Mouse (Mus musculus) gastrocnemius, adult 18-20 months (tissue): Measurements from ENCODE around the gene Taf1d. TPM values are rescaled to one million over a fixed set of nuclear protein-coding genes. Genes with fewer than 3 reads are reported as not detected.
A peak's percentile ranks its signal among the peaks of the same experiment; 100 is the strongest.
"Not testable (repeated sequence)": the region's sequence is repeated elsewhere in the genome, so short reads cannot be mapped to it uniquely, and the experiment has no call there.

Source experiments
- DNase-seq: peaks from one replicate; pipeline ENCODE4 v3.0.0; 2021; ENCODE audit warnings: low spot score
- total RNA-seq, 2 experiments: library from RNA; stranded (reverse); gene quantifications; 2 replicates each; pipeline ENCODE4 v1.2.3; 2021

Taf1d gene
- total RNA-seq, 2 experiments from 2014 or later = 71.8 to 99.0 TPM

GRCm38 (mm10) chr9:15307257-15307656, 1.2 kb downstream of the Taf1d start:
- DNase-seq = no peak

DNA sequence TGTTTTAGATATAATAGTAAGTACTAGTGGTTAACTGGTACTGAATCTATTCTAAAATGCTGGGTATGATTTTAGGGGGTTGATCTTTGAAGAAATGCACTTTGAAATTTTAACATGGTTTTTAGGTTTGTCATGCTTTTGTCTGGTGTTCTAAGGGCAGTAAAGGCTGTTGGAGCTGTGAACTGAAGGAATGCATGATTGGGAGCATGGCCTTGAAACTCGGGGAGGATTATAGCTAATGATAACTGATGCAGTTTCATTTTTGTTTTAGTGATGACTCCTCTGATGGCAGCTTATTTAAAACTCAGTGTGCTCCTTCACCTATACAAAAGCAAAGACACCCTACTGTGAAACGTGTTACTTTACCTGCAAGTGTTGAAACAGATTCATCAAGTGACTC, 2.2 kb downstream of the Taf1d start:
- DNase-seq = no peak

DNA sequence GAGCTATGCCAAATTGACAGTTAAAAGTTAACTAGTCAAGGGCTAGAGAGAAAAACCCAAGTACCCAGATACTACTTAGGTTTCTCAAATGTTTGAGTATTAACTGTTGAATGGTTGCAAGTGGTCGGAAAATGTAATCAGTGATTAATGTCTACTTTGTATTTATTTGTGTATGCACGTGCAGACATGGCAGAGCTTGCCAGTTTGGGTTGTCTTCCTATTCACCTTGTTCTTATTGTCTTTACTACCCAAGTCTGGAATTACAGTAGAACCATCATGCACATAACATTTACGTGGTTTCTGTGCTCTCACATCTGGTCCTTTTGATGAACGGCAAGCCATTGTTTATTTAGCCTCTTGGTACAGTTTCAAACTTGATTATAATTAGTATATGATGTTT, 3.4 kb downstream of the Taf1d start:
- DNase-seq = no peak

- no peak for DNase-seq
Observed at GRCm38 (mm10) chr9:15310179-15310578, 4.2 kb downstream of the Taf1d start.

- no peak for DNase-seq
Observed at GRCm38 (mm10) chr9:15312054-15312735, 6.2 kb downstream of the Taf1d start.

- no peak for DNase-seq
Observed at GRCm38 (mm10) chr9:15313633-15314032, 7.6 kb downstream of the Taf1d start.

DNA sequence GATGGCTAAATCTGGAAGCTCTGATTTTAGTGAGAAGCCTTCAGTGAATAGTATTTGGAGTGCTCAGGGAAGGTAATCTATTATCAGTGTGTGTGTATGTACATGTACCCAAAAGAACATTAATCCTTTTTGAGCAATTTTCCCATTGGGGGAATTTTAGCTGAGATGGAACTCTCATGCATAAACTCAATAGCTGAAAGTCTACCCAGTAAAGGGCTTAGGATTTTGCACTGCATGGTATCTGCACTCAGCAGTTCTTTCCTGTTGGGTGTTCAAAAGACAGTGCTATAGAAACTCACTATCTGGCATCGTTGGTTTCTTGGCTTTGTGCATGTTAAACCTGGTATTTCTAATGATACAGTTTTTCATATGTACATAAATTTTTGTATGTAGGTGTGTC, 8.6 kb downstream of the Taf1d start:
- no peak for DNase-seq

- DNase-seq = not testable (repeated sequence)
Observed at GRCm38 (mm10) chr9:15316296-15316695, 10.3 kb downstream of the Taf1d start.

DNA sequence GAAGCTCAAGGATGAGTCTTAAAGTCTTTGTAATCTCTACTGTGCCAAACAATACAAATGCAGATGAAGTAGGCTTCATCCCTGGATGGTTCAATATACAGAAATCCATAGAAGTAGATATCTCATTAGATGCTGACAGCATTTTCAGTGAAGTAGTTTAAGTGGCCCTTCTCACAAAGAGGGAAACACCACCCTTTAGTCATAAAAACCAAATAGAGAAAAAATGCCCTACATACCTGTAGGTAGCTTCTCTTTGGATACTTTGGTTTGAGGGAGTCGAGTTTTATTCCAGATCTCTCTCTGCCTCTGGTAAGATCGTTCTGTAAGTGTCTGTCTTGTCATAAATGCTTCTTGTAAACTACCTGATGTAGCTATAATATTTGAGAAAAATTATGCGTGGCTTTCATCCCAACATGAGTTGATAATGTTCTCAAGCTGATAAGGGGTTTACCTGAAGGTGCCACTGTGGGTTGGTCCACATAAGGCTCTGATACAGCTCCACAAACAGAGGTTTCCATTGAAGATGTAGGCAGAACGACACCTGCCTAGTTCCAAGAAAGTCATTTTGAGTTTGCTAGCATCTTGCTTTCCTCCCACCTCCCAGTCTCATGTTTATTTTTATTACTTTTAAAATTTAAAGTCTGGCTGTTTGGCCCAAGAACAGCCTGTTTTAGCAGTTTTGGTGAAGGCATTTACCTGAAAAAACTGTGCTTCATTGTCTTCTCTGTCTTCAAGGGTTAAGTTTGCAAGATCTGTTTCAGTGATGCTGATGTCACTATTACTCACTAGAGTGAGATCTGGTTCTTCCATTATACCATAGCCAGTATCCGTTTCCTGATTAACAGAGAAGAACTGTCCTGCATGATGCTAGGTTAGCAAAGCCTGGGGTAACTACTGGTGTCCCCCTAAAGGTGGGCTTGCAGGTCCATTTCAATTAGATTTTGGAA, 11.5 kb downstream of the Taf1d start:
- no peak for DNase-seq

DNA sequence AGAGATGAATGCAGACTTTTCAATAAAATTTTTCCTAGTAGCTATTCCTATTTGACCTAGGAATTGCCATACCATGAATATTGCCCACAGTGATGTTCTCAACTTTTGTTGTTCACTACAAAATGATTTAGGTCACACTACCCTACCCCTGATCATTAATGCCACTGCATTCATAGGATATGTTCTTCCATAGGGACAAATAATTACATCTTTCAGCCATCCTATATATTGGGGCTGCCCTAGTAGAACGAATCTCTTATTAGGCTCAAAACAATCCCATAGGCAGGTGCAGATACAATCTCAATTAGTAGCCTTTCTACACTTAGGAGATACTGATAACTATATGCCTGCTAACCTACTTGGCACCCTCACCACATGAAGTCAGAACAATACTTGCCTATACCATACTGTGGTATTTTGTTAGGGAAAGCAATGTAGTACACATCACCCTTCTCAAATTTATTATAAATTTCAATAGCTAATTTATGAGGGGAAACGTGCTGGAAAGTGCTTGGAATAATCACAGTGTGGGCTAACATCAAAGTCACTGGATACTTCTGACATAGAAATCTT, 12.2 kb downstream of the Taf1d start:
- DNase-seq = no peak

- no peak for DNase-seq
Observed at GRCm38 (mm10) chr9:15337776-15338175, 31.8 kb downstream of the Taf1d start.

DNA sequence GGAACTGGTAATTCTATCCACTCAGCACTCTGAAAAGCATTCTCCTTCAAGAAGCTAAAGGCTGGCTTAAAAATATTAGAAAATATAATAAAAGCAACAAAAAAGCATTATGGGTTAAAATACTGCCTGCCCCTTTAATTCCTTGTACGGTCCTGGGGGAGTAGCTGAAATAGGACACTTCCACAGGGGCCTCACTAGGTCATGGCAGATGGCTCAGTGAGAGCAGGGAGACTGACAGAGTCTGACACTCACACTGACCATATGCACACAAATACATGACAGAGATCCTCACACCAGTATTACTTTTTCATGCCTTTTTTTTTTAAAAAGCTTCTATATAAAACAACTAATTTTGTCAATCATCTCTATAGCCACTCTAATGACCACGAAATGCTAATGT, 43.9 kb downstream of the Taf1d start:
- DNase-seq = no peak

- DNase-seq = no peak
Observed at GRCm38 (mm10) chr9:15356916-15357483, 51.0 kb downstream of the Taf1d start.

GRCm38 (mm10) chr9:15357484-15358275, 51.7 kb downstream of the Taf1d start, which contains the start of gene Cep295:
Gene Cep295, minus strand, starts transcription at chr9:15357788.
- peak; percentile 97 for DNase-seq

DNA sequence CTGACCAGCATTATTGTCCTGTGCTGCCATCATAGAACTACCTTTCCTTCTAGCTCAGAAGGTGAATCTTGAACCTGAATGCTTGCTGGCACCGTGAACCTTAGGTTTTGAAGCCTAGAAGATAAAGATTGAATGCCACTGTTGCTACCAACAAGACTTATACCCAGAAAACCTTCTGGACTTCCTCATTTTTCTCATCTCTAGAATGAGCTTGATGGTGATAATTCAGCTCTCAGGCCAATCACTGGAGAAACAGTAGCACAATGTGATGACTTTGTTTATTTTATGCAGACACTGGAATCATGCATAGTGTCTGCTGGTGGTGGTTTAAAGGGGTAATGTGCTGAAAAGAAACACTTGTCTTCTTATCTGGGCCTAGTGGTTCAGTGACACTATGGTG, 58.8 kb downstream of the Taf1d start:
- no peak for DNase-seq

DNA sequence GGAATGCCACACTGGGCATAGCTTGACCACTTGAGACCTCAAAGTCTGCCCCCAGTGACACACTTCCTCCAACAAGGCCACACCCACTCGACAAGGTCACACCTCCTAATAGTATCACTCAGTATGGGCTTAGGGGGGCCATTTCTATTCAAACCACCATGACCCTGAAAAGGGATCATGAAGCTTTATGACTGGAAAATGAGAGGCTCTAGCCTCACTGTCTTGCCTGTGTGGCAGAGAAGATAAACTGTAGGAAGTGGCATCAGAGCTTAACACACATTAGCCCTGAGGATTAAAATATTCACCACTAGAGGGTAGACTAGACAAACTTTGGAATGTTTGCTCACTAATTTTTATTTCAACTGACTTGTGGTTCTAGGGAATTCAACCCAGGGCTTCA, 59.8 kb downstream of the Taf1d start:
- no peak for DNase-seq

GRCm38 (mm10) chr9:15366260-15366659, 60.2 kb downstream of the Taf1d start:
- DNase-seq = no peak
